Mouse (Mus musculus) bone marrow, adult 2 months (tissue): ENCODE measurements around the gene Cd5. TPM values are rescaled to one million over a fixed set of nuclear protein-coding genes. Genes with fewer than 3 reads are reported as not detected.

Source experiments
- H3K27ac ChIP-seq: fragments of 200-500 bp; 2 replicates; pipeline ENCODE4 v1.5.1; 2012; ENCODE audit warnings: low read depth, mild to moderate bottlenecking, control low read depth, inconsistent platforms, low read length; ENCODE audit not compliant: control insufficient read depth, poor library complexity, insufficient read depth
- H3K4me1 ChIP-seq: fragments of 200-500 bp; 2 replicates; pipeline ENCODE4 v1.6.1; 2011; ENCODE audit warnings: low read length; ENCODE audit not compliant: control insufficient read depth, insufficient read depth
- H3K4me3 ChIP-seq: fragments of 200-500 bp; replicated peaks from 2 replicates; pipeline ENCODE3; 2011; ENCODE audit warnings: mild to moderate bottlenecking, low read depth, low read length, control low read depth; ENCODE audit not compliant: control insufficient read depth
- CTCF ChIP-seq: fragments of 200-500 bp; IDR thresholded peaks from 2 replicates; pipeline ENCODE4 v1.5.1; 2011; ENCODE audit warnings: low read length, control low read depth; ENCODE audit not compliant: control insufficient read depth, insufficient read depth
- POLR2A ChIP-seq: fragments of 200-500 bp; IDR thresholded peaks from 2 replicates; pipeline ENCODE4 v1.6.1; 2011; ENCODE audit warnings: low read depth, mild to moderate bottlenecking, control low read depth, low read length, borderline replicate concordance; ENCODE audit not compliant: control insufficient read depth
- WGBS: fragments of 180-500 bp; shearing (Covaris S2); methylation state at CpG from one replicate; pipeline ENCODE4 v1.1.7; 2018; 5-methylcytosine and 5-hydroxymethylcytosine counted together
- polyA plus RNA-seq: library from polyadenylated mRNA; stranded (reverse); fragments of >200 nt; gene quantifications from 2 replicates; pipeline ENCODE4 v1.2.4, GENCODE M21; 2011; ENCODE audit warnings: low replicate concordance; ENCODE audit not compliant: missing spikeins, insufficient read depth, insufficient read length

Gene Cd5
- polyA plus RNA-seq, 1 experiment, result 2.2 TPM

DNA sequence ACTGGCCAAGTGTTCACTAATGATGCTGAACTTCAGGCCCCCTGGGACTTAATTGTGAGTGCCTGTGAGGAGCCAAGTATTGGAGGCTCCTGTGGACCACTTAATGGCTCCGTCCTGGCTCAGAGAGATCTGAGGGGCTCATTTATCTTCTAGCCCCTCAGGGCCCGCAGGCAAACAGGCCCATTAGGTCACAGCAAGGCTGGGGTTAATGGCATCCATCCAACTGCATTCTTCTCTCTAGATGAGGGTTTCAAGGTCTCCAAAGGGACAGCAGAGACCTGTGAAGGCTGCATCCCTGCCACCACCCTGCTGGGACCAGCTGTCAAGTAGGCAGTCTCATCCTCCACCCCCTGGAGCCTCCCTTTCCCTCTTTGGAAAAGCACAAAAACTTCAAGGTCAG, 19.1 kb downstream of the Cd5 start:
- Histone ChIP-seq H3K27ac (no peak overlapping the region), H3K4me1 (no peaks in the 10 kb centered on the region), H3K4me3 (no peak overlapping the region)
- 89% methylated on average over 2 of the region's 2 CpGs for WGBS
- no peak for TF ChIP-seq POLR2A
- TF ChIP-seq CTCF, result no peak

DNA sequence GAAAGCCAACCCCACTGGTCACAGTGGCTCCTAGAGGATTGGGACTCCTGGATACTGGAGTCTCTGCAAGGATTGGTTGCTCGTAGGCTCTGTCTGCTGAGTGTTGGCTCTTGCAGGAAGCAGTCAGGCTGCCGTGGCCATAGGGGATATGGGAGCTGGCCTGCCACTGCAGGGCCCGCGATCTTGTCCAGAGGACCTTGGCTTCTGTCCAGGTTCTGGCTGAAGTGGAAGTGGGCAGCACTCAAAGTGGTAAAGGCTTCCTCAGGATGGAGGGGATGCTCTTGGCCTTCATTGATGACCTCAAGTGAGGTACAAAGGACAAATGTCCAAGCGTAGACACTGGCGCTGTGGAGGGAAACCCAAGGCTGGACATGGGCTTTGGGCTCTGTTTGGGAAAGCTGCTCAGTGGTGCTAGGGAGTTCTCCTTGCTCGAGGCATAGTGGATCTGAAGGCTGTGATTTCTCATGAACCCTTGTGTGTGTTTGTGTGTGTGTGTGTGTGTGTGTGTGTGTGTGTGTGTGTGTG, 20.5 kb downstream of the Cd5 start:
- H3K4me1 ChIP-seq, result no peaks in the 10 kb centered on the region
- no peak overlapping the region for H3K4me3 ChIP-seq
- TF ChIP-seq POLR2A (no peak), CTCF (no peak)
- no peak overlapping the region for H3K27ac ChIP-seq
- 54% methylated on average over 7 of the region's 7 CpGs for WGBS

DNA sequence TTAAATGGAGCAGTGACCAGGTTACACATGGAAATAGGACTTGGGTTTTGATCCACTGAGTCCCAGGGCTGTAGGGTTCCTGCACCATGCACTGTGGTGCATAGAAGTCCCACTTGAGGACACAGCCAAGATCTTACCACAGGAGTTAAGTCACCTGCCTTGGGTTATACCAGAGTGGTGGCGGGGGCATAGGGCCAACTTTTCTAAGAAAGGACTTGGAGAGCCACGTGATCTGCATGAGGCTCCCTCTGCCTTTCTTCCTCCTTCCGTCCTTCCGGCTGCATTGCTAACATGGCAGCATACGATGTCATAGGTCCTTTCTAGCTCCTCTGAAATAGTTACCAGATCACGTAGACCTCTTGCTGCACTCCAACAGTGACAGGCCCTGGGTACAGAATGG, 23.3 kb downstream of the Cd5 start:
- WGBS, result 68% methylated on average over 6 of the region's 6 CpGs
- Histone ChIP-seq H3K27ac (no peak overlapping the region), H3K4me1 (no peaks in the 10 kb centered on the region), H3K4me3 (no peak overlapping the region)
- TF ChIP-seq POLR2A, result no peak
- TF ChIP-seq CTCF, result no peak

DNA sequence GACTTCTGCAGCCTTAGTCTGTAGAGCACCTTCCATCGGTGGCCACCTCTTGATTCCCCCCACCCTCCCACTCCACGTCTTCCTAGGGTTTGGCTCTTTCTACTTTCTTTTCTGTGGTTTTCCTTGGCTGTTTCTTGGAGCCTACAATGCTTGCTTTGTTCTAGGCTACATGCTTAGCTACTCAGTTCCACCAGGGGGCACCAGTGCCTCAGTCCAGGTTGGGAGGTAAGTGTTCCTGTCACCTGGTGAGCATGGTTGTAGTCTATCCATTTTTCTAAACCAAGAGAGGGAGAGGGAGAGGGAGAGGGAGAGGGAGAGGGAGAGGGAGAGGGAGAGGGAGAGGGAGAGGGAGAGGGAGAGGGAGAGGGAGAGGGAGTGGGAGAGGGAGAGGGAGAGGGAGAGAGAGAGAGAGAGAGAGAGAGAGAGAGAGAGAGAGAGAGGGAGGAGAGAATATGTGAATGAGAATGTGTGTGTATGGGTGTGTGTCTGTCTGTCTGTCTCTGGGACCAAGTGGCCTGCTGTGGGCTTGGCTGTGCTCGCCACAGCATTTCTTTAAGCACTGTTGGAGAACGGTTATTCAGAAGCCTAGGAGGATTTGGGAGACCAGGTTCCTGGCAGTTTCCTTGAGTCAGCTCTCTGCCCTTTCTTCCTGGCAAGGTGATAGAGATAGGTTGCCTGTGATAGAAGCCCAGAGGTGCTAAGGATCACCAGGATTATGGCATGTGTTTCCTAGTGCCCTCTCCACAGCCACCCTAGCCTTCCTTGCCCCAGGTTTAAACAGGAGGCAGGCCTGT, 23.9 kb downstream of the Cd5 start:
- Histone ChIP-seq H3K4me3 (no peak overlapping the region), H3K27ac (no peak overlapping the region), H3K4me1 (no peaks in the 10 kb centered on the region)
- TF ChIP-seq CTCF (peak; percentile 92), POLR2A (no peak)
- 40% methylated on average over 4 of the region's 4 CpGs for WGBS

DNA sequence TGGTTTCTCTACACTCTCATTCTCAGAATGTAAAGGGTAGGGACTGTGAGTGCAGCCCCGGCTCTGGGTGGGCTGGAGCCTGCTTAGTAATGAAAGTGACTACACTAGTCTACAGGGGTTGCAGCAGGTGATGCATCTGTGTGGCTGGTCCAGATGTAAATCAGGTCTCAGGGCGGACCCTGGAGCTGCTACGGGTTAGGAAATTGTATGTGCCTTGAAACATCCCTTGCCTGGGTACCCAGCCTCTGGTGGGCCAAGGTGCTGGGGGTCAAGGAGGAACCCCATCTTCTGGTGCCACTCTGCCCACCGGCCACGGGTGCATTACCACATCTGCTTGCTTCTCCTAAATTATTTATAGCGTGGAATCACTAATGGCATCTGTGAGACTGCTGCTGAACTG, 24.6 kb downstream of the Cd5 start:
- Histone ChIP-seq H3K4me1 (no peaks in the 10 kb centered on the region), H3K4me3 (no peak overlapping the region), H3K27ac (no peak overlapping the region)
- TF ChIP-seq CTCF (no peak), POLR2A (no peak)
- 79% methylated on average over 6 of the region's 6 CpGs for WGBS

DNA sequence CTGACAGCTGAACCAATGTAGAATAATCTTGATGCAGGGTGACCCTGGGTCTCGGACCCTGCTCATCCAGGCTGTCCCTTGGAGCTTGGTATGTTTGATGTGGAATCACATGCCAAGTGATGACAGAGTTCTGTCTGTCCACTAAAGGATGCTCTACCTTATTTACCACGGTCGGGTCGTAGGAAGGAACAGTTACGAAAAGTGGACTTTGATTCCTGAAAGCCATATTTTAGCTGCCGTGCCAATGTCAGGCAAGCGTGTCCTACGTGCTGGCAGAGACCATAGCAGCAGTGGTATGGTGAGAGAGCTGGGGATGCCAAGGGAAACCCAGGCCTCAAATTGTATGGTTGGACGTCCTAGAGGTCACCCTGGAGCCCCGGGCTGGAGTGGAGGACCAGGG, 25.3 kb downstream of the Cd5 start:
- 89% methylated on average over 10 of the region's 10 CpGs for WGBS
- no peak overlapping the region for H3K4me3 ChIP-seq
- no peaks in the 10 kb centered on the region for H3K4me1 ChIP-seq
- H3K27ac ChIP-seq, result no peak overlapping the region
- TF ChIP-seq CTCF, result no peak
- no peak for TF ChIP-seq POLR2A

DNA sequence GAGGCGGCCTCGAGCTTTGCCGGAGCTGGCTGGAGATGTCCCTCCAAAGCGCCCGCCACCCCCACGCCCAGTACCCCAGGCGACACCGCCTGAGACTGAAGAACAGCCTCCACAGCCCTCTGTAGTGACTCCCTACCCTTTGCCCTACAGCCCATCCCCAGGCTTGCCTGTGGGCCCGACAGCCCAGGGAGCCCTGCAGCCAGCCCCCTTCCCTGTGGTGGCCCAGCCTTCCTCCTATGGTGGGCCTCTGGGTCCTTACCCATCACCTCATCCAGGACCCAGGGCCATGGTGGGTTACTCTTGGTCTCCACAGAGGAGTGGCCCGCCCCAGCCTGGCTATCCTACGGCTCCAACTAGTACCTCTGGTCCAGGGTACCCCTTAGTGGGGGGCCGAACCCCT, 26.2 kb downstream of the Cd5 start:
- Histone ChIP-seq H3K4me1 (no peaks in the 10 kb centered on the region), H3K27ac (no peak overlapping the region), H3K4me3 (no peak overlapping the region)
- TF ChIP-seq CTCF (no peak), POLR2A (no peak)
- 91% methylated on average over 12 of the region's 12 CpGs for WGBS

DNA sequence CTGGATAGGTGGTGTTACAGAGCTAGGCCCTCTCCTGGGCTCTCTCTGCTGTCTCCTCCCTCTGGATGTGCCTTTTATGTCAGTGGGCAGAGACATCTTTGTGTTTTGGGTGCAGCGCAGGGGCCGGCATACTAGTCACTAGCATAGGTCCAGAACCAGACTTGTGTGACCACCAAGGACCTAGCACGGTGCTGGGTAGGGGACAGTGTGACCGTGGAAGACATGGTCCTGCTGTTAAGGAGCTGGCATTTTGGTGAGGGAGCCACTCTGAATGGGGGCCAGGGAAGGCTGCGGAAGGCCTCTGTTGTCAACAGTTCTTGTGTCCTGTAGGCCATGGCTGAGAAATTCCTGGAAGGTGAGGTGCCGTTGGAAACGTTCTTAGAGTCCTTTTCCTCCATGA, 26.6 kb downstream of the Cd5 start:
- Histone ChIP-seq H3K4me1 (no peaks in the 10 kb centered on the region), H3K27ac (no peak overlapping the region), H3K4me3 (no peak overlapping the region)
- TF ChIP-seq POLR2A, result no peak
- no peak for TF ChIP-seq CTCF
- 91% methylated on average over 7 of the region's 7 CpGs for WGBS
